Mouse (Mus musculus) megakaryocyte, embryonic 14.5 days (primary cell): ENCODE measurements at regions not wholly inside any gene's neighbourhood (a gene's known extent, or its start where the extent isn't known, plus 50 kb on each side); places are given as distances from the start of the nearest gene placed in this dataset.

Experiments used
- FLI1 ChIP-seq: IDR thresholded peaks from 2 replicates; pipeline ENCODE4 v1.6.1; 2012; ENCODE audit warnings: low read length, inconsistent platforms, mixed read lengths
- GATA1 ChIP-seq: IDR thresholded peaks from 3 replicates; pipeline ENCODE4 v1.6.1; 2012; ENCODE audit warnings: mixed read lengths, low read length, inconsistent platforms, borderline replicate concordance

DNA sequence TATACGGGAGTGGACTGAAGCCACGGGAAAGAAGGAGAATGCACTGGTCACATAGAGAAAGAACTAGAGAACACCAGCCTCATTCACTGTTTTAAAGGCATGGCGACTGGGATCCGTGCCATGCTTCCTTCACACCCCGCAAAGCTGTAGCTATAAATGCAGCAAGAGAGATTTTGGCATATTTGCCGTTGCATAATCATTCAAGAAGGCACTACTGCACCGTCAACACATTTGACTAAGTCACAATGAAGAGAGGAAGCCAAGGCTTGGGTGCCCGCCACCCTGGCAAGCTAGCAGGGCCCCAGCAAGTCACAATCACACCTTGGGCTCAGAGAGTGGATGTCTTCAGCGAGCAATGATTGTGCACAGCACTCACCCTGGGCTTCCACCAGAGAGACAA lies 167.1 kb downstream of the Dhx15 start:
- no peak for TF ChIP-seq GATA1
- TF ChIP-seq FLI1, result no peak
